Mouse (Mus musculus) embryo, embryonic 10 days (tissue): ENCODE measurements around the gene Cul5.

Experiments
- DNase-seq: peaks from one replicate; pipeline ENCODE4 v3.0.0-alpha.2; 2015; ENCODE audit warnings: low spot score

Gene Cul5

GRCm38 (mm10) chr9:53607192-53607591 lies 62.6 kb downstream of the Cul5 start:
- no peak for DNase-seq

GRCm38 (mm10) chr9:53604954-53605353 lies 64.9 kb downstream of the Cul5 start:
- no peak for DNase-seq

GRCm38 (mm10) chr9:53603849-53604248 lies 66.0 kb downstream of the Cul5 start:
- no peak for DNase-seq

- DNase-seq: no peak
Measured at GRCm38 (mm10) chr9:53603384-53603783, 66.4 kb downstream of the Cul5 start.

GRCm38 (mm10) chr9:53601541-53601940 lies 68.3 kb downstream of the Cul5 start:
- no peak for DNase-seq

- no peak for DNase-seq
Measured at GRCm38 (mm10) chr9:53598631-53599030, 71.2 kb downstream of the Cul5 start.

GRCm38 (mm10) chr9:53596971-53597600 lies 72.7 kb downstream of the Cul5 start:
- no peak for DNase-seq

GRCm38 (mm10) chr9:53594764-53595163 lies 75.0 kb downstream of the Cul5 start:
- DNase-seq: peak; percentile 81

- DNase-seq: no peak
Measured at GRCm38 (mm10) chr9:53581870-53582269, 87.9 kb downstream of the Cul5 start.

GRCm38 (mm10) chr9:53575721-53576120 lies 94.1 kb downstream of the Cul5 start:
- DNase-seq: no peak

- no peak for DNase-seq
Measured at GRCm38 (mm10) chr9:53572516-53573307, 97.1 kb downstream of the Cul5 start.

- DNase-seq: no peak
Measured at GRCm38 (mm10) chr9:53570662-53571061, 99.2 kb downstream of the Cul5 start.
